Mouse (Mus musculus): Measurements from ENCODE around the gene Hopx.

Hopx gene

DNA sequence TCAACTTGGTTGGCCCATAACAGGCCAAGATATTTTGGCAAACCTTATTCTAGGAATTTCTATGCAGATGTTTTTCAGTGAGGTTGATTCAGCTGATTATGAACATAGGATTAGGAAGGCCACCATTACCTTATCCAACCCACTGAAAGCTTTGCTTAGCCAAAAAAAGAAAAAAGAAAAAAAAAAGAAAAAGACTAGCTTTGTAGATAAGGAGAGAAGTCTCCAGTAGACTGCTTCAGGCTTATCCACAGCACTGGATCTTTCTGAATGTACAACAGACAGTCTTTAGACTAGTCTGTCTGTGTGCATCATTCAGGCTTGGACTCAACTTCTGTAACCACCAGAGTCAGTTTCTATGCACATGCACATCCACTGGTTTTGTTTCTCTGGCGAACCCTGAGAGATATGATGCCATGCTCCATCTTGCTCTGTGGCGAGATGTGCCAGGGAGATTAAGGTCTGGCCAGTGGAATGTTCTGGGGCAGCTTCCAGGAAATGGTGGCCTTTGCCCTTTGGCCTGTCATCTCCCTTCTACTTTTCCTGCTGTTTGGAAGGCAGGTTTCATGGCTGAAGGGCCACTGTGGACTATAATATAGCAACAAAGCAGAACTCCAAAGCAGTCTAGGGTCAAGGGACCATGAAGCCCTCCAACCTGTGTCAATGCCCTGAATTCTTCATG lies 17.7 kb upstream of the Hopx start:
- DNase-seq = no peak

DNA sequence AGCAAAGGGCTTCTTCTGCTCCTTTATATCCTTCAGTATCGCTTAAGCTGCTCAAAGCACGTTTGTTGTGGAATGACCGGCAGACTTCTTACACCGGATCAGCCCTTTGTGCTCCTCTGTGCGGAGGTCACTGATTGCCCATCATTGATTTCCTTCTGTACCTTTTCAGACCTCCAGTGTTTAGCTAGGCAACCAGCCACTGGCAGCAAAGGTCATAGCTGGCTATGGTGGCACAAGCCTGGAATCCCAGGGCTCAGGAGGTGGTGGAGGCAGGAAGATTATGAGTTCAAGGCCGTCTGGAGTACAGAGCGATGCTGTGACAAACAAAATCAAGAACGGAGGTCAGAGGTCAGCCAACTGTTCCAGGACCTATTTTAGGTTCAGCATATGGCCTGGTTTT lies 17.0 kb upstream of the Hopx start:
- DNase-seq = no peak

DNA sequence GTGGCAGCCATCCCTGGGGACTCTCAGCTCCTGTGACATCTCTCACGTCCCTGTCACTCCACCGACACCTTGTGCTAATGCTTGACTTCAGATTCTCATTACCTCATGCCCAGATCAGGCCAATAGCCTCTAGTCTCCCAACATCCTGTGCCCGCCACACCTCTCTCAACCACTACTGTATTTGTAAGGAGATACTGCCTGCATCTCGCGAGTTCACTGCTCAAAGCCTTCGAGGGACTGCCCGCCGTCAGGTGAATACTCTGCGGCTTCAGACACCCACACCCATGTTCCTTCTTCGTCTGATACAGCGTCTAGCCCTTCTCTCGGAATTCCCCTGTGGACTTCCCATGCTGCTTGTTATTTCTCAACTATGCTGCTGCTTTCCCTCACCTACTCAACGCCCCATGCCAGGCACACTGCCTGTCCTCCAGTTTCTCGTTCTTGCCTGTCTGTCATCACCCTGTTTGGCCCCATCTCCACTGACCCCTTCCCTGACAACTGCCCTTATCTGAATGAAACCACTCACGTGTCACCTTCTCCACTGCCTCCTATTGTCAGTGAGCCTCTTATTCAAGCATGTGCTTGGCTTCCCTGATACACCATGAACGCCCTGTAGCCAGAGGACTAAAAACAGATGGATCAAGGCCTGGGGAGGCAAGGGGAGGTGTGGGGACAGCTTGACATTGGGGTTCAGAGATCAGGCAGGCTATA lies 15.5 kb upstream of the Hopx start:
- no peak for DNase-seq

DNA sequence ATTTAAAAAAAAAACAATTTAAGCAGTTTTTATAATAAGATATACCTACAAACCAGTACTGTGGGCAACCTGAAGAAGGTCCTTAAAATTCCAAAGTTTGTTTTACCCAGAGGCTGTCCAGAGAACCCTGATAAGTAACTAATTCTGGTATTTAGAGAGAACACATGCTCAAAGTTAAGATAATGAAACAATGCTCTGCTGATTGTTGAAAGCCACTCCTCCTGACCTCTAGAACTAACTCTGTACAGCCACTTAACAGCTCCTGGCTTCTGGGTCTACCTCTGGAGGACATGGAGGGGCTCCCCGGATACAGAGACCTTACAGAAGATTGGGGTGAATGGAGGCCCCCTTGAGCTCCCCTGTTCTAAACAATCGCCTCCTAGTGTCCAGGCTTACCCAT lies 15.0 kb upstream of the Hopx start:
- DNase-seq = no peak

DNA sequence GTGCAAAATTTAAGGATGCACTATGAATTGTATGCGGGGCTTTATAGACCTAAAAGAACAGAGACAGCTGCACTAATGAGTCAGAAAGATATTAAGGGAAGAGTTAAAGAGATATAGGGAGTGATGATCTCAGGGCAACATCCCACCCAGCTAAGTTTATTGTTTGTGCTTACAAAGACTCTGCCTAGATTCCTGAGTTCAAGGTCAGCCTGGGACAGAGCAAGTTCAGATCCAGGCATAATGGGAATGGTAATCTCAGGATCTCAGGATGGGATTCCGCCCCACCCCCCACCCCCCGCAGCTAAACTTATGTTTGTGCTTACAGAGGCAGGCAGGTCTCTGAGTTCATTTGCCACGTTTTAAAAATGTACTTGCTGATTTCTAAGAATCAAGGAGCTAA lies 13.9 kb upstream of the Hopx start:
- no peak for DNase-seq

DNA sequence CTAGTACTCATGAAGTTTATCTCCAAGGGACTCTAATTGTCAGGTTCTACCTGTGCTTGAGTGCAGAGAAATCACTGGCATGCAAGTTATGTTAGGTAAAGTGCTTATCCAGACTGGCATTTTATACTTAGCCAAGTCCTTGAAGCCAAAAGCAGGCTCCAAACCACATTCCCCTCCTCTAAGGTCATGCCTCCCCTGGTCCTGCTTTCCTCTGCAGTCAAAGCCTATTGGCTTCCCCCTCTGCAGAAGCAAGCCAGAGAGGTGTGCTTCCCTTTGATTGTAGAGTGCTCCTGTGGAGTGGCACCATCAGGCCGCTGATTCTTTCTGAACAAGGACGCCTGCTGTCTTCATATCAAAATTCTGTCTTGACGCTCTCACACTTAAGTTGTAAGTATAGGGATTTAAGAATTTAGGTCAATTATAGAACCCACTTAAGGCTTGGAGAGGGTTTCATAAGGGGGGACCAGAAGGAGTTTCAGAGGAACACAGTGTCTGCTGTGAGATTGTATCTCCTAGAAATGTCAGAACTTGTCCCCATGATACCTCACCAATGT lies 11.6 kb upstream of the Hopx start:
- peak; percentile 51 for DNase-seq

DNA sequence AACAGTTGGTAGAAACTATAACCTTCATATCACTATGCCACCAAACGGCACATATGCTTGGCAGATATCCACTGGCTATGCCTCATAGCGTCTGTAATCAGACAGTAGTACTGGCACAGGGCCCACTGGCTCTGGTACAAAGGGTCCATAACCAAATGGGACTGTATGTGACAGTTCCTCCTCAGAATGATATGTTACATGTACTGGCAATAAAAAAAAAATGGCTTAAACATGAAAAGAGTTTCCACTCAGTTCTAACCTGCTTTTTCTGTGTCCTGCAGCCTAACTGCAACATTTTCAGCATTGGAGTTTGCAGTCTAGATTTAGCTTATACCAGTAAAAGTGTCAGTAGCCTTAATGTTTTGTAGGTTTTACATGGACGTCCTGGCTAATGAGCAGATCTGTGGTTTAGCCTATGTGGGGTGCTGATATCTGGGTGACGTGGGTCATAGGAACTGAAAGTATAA lies 9.9 kb upstream of the Hopx start:
- DNase-seq = no peak

DNA sequence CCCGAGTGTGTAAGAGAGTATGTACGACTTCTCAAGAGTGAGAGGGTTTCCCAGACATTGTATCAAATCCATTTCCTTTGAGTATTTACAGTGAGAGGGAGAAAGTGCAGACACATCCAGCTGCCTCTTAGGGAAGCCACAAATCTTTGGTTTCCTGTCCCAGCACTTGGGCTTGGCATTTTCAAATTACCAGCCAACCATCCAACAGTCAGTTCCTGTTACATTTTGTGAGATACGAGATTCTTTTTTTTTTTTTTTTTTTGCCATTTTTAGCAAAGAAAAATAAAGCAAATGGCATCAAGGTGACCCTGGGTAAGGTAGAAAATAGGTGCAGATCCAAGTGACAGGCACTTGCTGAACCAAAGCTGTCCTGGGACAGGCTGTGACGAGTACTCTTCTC lies 9.2 kb upstream of the Hopx start:
- no peak for DNase-seq

DNA sequence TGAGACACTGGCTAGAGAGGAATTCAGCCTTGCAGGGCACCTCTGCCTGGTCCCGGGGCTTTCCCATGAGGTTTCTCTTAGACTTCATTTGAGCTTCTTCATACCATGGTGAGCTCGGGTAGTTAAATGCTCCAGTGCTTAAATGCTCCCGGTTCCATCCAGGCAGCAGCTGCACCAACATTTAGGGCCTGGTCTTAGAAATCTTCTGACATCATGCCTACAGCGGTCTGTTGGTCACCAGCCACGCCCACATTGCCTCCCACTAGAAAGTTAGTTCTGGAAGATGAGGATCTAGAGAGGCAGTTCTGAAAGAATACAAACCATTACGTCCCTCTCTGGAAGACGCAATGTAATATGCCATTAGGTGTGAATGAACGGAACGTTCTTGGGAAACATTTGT lies 8.7 kb upstream of the Hopx start:
- no peak for DNase-seq

DNA sequence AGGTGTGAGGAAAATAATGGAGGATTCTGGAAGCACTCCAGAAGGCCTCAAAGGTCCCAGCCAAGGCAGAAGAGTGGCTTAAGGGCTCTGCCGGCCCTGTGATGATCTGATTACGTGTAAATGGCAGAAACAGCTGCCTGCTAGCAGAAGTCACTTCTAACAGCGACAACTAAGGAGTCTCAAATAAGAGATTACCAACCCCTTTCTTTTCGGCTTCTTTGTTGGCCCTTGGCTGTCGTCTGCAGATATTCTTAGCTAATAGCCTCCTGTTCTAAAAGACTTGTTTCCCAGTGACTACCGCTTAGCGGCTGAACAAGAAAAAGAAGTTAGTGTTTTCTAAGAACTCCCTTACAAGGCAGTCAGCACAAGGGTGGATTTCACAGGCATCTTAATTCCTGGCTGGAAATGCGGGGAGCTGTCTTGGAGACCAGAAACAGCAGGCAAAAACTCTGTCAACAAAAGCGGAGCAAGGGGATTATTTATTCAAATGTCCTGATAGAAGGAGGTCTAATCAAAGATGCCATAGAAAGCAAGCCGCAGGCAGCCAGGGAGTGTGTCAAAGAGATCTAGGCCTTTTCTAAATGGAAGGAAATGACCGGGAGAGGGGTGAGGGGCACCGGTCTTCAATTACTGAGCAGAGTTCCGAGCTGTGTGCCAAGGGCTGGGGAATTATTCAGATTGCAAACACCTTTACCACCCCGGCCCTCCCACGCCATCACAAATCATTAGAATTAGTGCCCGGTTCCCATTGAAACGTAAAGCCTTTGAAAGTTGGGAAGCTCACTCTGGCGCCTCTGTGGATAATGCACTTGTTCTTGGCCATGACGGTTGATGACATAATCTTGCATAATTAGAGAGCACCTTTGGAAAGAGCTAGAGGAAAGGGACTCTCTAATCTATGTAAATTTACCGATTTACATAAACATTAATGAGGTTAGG lies 7.6 kb upstream of the Hopx start:
- DNase-seq = peak; percentile 64

DNA sequence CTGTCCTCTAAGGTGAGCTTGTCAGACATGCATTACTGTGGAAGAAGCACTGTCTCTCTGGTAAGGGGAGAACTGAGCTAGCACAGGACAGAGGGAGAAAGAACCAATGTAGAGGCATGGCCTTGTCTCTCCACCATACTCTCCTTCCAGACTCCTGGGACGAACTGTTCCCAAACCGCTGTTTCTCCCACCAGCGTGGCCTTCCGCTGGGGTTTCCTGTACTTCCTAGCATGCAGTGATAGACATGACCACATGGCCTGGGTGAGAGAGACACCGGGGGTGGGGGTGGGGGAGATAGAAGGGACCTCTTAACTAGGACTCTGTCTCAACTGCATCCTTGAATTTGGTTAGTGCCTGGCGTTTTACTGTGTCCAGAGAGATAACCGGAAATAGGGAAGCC lies 5.8 kb upstream of the Hopx start:
- DNase-seq = no peak

DNA sequence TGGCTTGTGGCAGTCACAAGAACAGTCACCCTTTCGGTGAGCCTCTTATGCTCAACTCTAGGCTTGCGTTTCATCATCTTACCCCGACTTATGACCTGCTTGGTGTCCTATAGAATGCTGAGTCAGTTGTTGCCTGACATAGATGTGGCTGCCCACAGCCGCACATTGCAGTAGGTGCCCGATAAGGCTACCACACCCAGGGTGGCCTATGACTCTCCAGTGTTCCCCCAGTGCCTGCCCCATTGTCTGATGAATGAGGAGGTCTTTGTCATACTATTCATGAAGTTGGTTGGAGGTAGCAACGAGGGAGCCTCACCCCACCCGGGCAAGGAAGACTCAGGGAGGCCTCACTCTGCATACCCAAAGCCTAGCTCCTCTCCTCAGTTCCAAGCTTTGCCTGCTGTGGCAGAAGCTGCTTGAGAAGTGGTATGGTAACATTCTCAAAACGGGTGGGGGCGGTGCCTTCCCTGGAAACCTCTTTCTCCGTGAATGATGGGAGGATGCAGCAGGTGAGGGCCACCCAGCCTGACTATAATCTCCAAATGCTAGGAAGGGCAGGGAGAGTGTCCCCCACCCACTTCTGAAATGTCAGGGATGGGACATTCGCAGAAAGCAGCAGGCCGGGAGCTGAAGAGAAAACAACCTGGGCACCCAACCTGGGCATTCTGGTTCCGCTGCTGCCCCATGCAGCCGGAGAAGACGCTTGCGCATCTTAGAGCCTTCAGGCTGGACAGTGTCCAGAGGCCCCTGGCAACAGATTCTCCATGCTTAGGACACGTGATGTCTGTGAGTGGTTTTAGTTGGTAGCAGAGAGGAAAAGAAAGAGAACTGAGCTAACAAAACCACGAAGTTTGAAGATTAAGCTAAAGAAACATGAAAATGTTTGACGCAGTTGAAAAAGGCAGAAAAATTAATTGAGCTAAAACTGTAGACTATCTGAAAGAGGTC lies 4.8 kb upstream of the Hopx start:
- DNase-seq = no peak

DNA sequence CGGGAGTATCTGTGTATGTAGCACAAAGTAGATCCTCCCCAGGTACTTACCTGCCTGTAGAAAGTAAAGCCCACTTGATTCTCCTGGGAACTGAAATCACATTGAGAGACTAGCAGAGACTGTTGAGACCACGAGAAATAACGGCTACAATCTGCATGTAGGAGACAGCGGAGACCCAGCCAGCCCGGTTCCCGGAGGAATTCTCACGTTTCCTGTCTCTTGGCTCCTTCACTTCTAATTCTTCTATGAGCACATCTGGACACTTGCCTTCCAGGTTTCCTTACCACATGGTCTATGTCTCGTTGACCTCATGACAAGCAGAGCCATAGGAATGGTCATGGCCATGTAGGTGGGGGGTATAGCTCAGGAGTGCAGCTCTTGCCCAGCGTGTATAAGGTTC lies 811 bp upstream of the Hopx start:
- DNase-seq = no peak

DNA sequence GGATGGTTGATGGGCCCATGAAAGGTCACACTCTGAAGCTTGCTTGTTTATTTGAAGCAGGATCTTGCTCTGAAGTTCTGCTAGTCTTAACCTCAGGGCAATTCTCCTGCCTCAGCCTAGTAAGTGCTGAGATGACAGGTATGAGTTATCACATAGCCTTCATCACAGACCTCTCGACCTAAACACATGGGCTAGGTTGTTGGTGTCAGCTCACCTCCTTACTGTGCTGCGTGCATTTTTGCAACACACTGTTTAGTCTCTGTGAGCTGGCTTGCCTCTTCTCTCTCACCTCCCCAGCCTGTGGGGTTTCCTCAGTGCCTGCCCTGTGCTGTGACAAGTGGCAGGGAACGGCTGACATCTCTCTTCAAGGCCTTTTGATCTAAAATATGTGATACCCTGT lies 1.1 kb downstream of the Hopx start:
- no peak for DNase-seq

DNA sequence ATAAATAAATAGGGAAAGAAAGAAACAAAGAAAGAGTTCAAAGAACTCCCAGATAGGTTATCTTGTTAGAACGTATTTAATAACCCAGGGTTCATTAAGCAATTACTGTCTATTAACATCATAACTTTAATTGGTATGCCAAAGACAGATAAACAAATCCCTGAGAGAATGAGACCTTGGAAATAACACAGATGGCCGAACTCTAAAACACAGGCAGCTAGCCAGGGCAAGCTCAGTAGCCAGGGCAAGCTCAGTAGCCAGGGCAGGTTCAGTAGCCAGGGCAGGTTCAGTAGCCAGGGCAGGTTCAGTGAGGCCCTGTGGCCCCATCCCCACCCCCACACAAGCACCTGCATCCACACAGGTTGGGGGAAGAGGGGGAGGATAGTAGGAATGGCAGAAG lies 2.9 kb downstream of the Hopx start:
- DNase-seq = no peak

DNA sequence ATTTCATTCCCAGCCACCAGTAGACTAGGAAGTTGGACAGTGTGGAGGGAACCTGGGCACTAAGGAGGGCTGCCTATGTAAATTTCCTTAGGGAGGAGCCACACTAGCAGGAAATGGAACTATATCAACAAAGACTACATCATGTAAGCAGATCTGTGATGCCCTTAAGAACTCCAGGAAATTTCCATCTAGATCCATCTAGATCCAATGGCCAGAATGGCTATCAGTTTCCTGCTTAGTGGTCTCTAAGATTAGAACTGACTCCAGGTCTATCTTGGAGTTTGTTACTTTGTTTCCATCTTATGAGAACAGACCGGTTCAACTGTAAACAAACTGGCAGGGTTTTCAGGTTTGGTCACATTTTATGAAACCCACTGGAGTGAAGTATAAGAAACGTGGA lies 5.1 kb downstream of the Hopx start:
- no peak for DNase-seq

DNA sequence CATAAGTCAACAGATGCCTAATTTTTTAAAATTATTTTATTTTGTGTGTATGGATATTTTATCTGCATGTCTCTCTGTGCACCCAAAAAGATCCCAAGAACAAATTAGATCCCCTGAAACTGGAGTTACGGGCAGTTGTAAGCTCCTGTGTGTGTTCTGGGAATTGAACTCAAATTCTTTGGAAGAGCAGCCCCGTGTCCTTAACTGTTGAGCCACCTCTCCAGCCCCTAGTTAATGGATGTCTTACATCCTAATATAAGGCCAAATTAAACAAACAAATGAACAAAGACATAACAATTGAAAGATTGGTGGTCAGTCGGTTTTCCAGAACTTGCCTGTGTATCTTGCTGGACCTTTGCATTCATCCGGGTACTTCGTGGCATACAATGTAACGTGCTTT lies 6.1 kb downstream of the Hopx start:
- no peak for DNase-seq

DNA sequence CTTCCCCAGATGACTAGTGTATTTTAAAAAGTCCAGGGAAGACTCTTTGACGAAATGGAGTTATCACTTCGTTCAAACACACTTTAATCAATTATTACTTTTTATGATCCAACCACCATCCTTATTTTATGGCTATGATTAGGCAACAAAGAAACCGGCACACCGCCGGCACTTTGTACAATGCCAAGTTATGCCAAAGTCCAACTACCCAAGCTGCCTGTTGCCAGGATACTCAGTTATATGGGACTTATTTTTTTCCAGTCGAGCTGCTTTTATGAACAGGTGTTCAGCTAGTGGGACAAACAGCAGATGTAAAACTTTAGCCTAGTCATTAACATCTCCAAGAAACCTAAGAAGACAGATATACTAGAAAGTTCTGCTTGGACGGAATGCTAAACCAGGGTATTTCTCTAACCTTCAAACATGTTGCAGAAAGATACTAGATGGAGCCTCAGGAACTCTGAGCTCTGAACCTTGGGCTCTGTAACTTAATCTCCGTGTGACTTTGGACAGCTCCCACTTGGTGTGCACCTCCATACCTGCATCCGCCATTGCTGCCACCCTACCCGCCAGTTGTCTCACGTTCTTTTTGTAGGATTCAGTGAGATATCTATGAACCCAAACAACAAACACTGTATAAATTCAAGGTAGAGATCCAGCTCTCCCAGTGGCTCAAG lies 7.6 kb downstream of the Hopx start:
- no peak for DNase-seq

DNA sequence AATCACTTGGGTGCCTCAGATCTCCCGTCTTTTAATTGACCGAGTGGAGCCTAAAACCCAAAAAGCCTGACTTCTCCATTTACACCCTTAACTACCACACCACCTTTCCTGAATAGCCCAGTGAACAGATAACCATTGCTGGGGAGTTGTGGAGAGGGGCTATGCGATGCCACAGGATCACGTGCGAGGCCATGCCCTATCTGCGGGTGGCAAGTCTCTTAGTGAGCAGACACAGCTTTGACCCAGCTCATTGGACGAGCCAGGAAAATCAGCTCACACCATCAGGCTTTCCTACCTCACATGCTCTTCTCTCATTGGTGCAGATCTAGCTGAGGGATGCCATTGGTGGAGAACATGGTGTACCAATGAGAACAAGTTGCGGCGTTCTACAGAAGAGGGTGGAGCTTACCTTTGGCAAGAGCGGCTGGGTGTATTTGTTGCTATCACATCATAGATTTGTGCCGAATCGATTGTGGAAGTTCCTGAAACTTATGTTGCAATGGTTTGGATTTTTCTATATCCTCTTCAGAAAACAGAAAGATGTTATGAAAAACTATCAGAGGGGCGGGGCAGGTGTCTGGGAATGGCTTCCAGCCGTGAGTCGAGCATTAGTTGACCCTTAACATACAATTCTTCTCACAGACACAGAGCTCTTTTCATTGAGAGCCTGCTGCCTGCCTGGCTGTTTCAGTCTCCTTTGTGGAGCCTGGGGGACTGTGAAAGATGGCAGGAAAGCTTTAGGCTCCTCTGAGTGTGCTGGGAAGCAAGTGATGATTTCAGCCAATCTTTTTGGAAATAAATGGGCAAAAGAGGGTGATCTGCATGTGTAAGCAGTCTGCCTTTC lies 12.2 kb downstream of the Hopx start:
- DNase-seq = peak; percentile 38

DNA sequence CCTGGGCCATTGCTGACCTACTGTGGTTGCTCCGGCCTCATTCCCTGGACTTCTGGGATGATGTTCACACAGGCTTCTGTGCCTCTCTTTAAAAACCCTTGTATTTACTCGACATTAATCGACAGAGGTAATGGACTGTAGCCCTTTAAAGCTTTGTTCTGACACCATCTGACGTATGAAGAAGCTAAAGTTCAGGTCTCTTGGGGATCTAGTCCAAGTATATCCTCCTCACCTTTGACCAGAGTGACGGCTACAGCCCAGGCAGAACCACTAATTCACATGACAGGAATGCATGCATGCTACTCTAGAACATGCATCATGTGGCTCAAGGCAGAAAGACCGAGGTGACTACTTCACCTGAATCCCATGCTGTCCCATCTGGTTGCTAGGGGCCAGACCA lies 14.2 kb downstream of the Hopx start:
- DNase-seq = no peak

DNA sequence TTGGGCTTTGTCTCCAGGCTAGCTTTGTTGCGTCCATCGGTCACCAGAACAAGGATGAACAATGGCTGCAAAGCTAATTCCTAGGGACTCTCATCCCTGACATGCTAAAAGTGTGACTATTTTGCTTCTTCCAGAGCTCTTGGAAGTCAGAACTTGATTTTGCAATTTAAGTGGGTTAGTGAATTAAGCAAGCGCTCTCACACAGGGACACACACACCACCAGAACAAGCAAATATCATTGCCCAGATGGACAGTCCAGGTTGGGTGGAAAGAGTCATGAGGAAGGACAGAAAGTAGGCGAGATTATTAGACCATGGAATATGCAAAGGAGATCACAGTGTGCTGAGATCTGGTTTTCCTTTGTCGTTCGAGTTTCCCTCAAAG lies 14.9 kb downstream of the Hopx start:
- DNase-seq = no peak

Data from lung, postnatal 10 days (tissue).